Mouse (Mus musculus): ENCODE data around the gene Rtn2. TPM values are rescaled to one million over a fixed set of nuclear protein-coding genes. Genes with fewer than 3 reads are reported as not detected.

Gene Rtn2
- 0.14 TPM for polyA plus RNA-seq (2017; shearing (Covaris generic))

DNA sequence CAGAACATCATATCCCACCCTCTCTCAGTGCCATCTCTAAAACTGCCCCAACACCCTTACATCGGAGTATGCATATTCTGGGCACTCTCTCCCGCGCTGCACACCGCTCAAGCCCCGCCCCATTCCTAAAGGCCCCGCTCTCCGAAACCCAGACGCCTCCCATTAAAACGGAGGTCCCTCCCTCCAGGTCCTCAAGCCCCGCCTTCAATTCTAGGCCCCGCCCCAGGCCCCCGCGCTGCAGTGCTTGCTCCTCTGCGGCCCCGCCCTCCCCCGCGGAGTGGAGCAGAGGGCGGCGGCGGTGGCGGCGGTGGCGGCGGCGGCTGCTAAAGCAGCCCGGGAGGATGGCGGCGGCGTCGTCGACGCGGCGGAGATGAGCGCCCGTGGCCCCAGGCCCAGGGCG is at the start of gene Rtn2:
Gene Rtn2 (plus strand): TSS at position 240 of the 400 bp plus-strand sequence.

GRCm38 (mm10) chr7:19271238-19272172 is 10.9 kb upstream of the Rtn2 start, which contains the start of gene Vasp:
Vasp (minus strand) TSS chr7:19271817.

DNA sequence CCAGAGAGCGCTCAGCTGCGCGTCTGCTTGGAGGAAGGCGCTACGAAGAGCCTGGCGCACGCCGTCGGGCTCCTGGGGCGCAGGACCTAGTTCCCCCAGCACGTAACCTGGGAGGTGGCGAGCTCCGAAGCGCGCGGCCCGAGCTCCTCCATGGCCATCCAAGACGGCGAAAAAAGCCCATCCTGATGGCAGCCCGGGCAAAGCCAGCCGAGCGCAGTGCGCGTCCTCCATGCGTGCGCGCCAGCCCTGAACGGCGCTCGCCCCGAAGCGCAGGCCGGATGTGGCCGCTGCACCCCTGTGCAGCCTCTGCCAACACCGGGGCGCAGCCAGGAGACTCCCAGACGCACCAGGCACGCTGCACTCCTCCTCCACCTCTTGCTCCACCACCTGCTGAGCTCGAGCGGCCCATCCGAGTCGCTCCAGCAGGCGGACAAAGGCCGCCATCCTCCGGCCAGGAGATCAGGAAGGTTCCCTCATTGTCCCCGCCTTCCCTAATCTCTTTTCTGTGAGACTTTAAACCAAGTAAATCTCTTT is 2.8 kb upstream of the Rtn2 start, which contains the start of gene Ppm1n:
Gene Ppm1n (minus strand): TSS at position 484 of the 534 bp plus-strand sequence.

GRCm38 (mm10) chr7:19309884-19310641 is 27.6 kb downstream of the Rtn2 start, which contains the start of gene Fosb:
Fosb (minus strand) TSS chr7:19310051.

DNA sequence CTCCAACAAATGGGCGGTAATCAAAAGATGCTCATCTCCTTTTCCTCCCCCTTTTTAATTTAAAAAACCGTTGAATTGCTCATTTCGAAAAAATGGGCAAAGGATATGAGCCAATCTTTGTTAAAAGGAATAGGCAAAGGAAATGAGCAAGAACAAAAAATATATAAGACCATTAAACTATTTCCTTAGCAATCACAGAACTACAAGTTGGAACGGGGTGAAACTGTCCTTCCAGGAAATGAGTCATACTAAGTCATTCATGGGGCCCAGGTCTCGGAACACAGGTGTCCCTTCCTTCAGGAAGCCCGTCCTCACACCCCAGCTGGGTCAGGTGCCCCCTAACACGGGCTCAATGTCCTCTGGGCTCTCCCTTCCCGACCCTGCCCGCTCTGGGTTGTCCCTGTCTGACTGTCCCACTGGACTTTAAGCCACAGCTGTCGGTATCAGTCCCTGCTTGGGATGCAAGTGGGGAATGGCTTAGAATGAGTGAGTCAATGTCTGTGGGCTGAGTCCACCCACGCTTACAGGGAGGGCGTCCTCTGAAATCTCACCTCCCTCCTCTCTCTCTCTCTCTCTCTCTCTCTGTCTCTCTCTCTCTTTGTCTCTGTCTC is 61.9 kb downstream of the Rtn2 start, which contains the start of gene Ercc1:
Gene Ercc1 (plus strand): TSS at position 542 of the 611 bp plus-strand sequence.

Other genes starting within 250 kb of the Rtn2 start
- not detected for gene Rsph6a, start 227.9 kb upstream of the Rtn2 start, polyA plus RNA-seq (2017; shearing (Covaris generic))
- 0.61 TPM for gene Dmwd, start 206.4 kb upstream of the Rtn2 start, polyA plus RNA-seq (2017; shearing (Covaris generic))
- gene Dmpk, start 198.8 kb upstream of the Rtn2 start, polyA plus RNA-seq (2017; shearing (Covaris generic)), result 0.69 TPM
- gene Six5, start 188.0 kb upstream of the Rtn2 start, polyA plus RNA-seq (2017; shearing (Covaris generic)), result 0.20 TPM
- not detected for gene Gm4969, start 164.3 kb upstream of the Rtn2 start, polyA plus RNA-seq (2017; shearing (Covaris generic))
- gene Fbxo46, start 162.8 kb upstream of the Rtn2 start, polyA plus RNA-seq (2017; shearing (Covaris generic)), result 11.3 TPM
- gene Qpctl, start 133.3 kb upstream of the Rtn2 start, polyA plus RNA-seq (2017; shearing (Covaris generic)), result 12.8 TPM
- gene Snrpd2, start 132.9 kb upstream of the Rtn2 start, polyA plus RNA-seq (2017; shearing (Covaris generic)), result 30.8 TPM
- not detected for gene Gipr, start 116.5 kb upstream of the Rtn2 start, polyA plus RNA-seq (2017; shearing (Covaris generic))
- 16.7 TPM for gene Eml2, start 106.2 kb upstream of the Rtn2 start, polyA plus RNA-seq (2017; shearing (Covaris generic))
- gene Gpr4, start 70.1 kb upstream of the Rtn2 start, polyA plus RNA-seq (2017; shearing (Covaris generic)), result 0.12 TPM
- 95.5 TPM for gene Opa3, start 54.3 kb upstream of the Rtn2 start, polyA plus RNA-seq (2017; shearing (Covaris generic))
- 224 TPM for gene Vasp, start 10.8 kb upstream of the Rtn2 start, polyA plus RNA-seq (2017; shearing (Covaris generic))
- 0.97 TPM for gene Ppm1n, start 2.6 kb upstream of the Rtn2 start, polyA plus RNA-seq (2017; shearing (Covaris generic))
- gene Fosb, start 27.4 kb downstream of the Rtn2 start, polyA plus RNA-seq (2017; shearing (Covaris generic)), result 65.7 TPM
- gene Ercc1, start 62.2 kb downstream of the Rtn2 start, polyA plus RNA-seq (2017; shearing (Covaris generic)), result 68.8 TPM
- 5.2 TPM for gene Cd3eap, start 76.9 kb downstream of the Rtn2 start, polyA plus RNA-seq (2017; shearing (Covaris generic))
- 1.9 TPM for gene Ppp1r13l, start 77.1 kb downstream of the Rtn2 start, polyA plus RNA-seq (2017; shearing (Covaris generic))
- 7.5 TPM for gene Ercc2, start 99.4 kb downstream of the Rtn2 start, polyA plus RNA-seq (2017; shearing (Covaris generic))
- gene Klc3, start 121.5 kb downstream of the Rtn2 start, polyA plus RNA-seq (2017; shearing (Covaris generic)), result 6.9 TPM
- gene Ckm, start 122.2 kb downstream of the Rtn2 start, polyA plus RNA-seq (2017; shearing (Covaris generic)), result not detected
- gene Mark4, start 176.2 kb downstream of the Rtn2 start, polyA plus RNA-seq (2017; shearing (Covaris generic)), result 6.2 TPM
- gene Exoc3l2, start 180.7 kb downstream of the Rtn2 start, polyA plus RNA-seq (2017; shearing (Covaris generic)), result not detected
- 4.3 TPM for gene Bloc1s3, start 225.7 kb downstream of the Rtn2 start, polyA plus RNA-seq (2017; shearing (Covaris generic))
- gene Trappc6a, start 225.8 kb downstream of the Rtn2 start, polyA plus RNA-seq (2017; shearing (Covaris generic)), result 43.9 TPM
- not detected for gene Nkpd1, start 235.2 kb downstream of the Rtn2 start, polyA plus RNA-seq (2017; shearing (Covaris generic))

Data from effector memory CD4-positive, alpha-beta T cell, adult 5 months (primary cell).